Mouse (Mus musculus) T-helper 17 cell (primary cell): ENCODE results near the gene Shisa6.

ENCODE experiments used
- in situ Hi-C, 2 experiments: fragments of 300-600 bp; cut with MboI, MseI; formaldehyde crosslinking; loops; 1 replicate in 1 of 2; 2 replicates in 1 of 2; pipeline ENCODE4 v1.15.1; 2025; ENCODE audit warnings: high pct_unique_total_duplicates in 2 of 2

Gene Shisa6

GRCm38 (mm10) chr11:66525371-66526045 lies at the start of gene Shisa6:
Shisa6 (minus strand) TSS chr11:66525964.
- in situ Hi-C loops: no loop called here

- in situ Hi-C loops: no loop called here
These were observed 48.1 kb upstream of the Shisa6 start for GRCm38 (mm10) chr11:66573888-66574287.

GRCm38 (mm10) chr11:66569045-66569444 lies 43.3 kb upstream of the Shisa6 start:
- in situ Hi-C loops: no loop called here

- in situ Hi-C loops: no loop called here
These were observed 42.6 kb upstream of the Shisa6 start for GRCm38 (mm10) chr11:66568386-66568791.

DNA sequence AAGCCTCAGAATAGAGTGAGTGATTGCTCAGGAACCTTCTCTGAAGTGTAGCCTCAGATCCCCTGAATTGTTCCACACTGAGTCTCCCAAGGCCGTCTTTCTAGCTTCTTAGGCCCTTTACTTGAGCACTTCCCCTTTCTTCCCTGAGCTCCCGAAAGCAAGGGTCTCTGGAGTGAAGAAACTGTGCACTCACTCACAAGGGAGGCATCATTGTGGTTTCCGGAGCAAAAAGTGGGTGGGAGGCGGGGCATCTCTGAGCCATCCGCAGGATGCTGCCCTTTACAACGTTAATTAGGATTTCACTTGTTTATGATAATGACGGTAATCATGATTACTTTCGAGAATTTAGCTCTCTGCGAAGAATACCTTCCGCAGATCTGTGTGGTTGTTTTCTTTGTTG lies 41.6 kb upstream of the Shisa6 start:
- in situ Hi-C loops: no loop called here

DNA sequence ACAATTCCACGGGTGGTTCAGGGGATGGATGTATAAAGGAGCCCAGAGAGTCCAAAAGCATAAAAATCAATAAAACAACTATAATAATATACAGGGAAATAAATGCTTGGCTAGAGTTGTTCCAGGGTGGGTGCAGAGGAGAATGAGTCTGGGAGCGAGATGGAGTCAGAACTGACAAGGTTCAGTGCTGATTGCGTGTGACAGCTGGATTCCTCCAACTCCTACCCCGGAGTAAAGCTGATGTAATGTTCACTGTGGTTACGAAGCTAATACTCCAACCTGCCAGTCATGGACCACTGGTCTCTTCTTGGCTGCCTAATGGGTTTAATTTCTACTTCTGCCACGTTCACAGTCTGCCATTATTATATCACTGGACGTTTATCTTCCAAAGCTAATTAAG lies 36.5 kb upstream of the Shisa6 start:
- in situ Hi-C loops: no loop called here

DNA sequence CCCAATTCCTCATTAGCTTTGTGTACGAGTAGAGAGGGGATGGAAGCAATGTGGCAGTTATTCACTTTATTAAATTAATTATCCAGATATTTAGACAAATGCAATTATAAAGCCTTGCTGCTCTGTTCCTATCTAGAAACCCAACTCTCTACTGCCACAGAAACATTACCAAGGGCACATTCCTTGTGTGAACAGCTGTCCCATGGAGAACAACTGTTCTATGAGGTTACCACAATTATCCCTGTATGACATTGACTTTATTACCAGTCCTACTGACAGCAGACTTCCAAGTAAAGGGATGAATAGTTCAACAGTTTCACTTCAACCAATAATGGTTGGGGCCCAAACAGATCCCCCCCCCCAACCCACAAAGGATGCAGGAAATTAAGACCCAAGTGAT lies 12.1 kb upstream of the Shisa6 start:
- in situ Hi-C loops: no loop called here

DNA sequence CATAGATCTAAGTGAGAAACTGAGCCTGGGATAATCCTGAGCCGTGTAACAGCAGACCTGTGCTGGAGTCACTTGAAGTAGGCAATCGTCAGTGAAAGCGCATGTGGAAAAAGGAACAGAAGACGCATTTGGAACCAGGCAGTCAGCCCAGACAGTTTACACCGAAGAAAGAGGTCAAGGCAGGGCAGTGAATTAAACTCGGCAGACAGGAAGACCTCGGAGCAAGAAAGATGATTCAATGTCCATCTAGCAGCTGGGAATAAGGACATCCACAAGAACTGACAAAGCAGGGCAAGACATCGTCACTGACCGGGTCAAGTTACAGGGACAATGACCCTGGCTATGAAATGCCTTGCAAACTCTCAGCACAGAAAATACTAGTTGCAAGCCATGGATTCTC lies 10.1 kb upstream of the Shisa6 start:
- in situ Hi-C loops: no loop called here

DNA sequence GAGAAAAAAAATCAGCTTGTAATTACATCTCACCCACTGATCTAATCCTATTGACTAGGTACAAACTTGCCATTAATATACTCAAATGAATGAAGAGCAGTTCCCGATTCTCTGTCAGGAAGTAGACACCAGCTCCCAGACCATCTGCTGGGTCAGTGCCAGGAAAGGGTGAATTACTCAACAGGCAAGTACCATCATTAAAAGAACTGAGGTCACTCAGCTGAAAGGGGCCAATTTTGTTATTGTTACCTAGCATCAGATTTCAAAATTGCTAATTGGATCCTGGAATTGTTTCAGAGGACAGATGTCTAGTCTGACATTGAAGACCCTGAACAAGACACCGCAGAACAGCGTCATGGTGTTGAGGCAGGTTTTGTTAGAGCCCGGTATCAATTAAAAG lies 9.4 kb upstream of the Shisa6 start:
- in situ Hi-C loops: no loop called here

DNA sequence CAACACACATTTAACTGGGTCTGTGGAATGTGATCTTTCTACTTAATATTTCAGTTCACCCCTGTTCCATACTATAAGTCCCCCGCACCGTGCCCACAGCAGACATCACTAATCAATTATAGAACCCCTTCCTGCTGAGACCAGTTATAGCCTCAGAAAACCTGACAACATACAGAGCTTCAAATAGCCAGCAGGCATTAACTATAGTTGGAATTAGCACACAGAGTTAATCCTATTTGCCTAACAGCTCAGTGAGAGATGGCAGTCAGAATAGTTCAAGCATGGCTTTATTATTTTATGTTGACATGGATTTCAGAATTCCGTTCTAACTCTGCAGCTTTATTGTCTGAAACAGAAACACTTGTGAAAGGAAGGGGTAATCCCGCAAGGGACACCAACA lies 8.5 kb upstream of the Shisa6 start:
- in situ Hi-C loops: no loop called here

DNA sequence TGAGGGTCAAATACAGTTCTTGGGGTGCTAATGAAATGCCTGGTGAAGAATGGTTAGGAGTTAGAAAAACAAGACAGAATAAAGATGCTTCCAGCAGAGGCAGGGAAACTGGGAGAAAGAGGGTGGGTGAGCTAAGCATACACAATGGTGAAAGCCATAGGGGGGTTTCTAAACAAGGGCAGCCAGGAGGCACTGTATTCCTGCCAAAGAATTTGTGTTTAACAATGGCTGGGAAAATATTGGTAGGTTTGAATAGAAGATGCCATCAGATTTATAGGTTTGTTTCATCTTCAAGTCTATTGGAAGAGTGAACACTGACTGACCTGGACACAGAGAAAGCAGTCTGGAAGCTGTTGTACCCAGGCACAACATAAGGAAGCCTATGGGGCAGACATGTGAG lies 2.4 kb upstream of the Shisa6 start:
- in situ Hi-C loops: no loop called here

DNA sequence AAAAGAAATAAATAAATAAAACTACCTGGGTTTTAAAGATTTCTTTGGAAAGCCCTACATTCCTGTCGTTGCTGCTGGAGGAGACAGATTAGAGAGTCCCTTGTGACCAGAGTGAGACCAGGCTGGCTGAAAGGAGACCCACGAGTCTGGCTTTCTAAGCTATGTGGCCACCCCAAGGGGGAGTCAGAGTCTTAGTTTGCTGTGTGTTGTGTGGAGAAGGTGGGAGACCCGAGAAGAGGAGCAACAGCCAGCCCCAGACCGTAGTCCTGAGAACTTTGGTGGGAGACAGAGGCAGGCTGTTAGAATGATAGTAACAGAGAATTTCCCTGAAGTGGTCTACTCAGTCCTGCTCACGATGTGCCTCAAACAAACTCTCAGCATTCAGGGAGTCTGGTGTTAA lies 1.6 kb upstream of the Shisa6 start:
- in situ Hi-C loops: no loop called here

DNA sequence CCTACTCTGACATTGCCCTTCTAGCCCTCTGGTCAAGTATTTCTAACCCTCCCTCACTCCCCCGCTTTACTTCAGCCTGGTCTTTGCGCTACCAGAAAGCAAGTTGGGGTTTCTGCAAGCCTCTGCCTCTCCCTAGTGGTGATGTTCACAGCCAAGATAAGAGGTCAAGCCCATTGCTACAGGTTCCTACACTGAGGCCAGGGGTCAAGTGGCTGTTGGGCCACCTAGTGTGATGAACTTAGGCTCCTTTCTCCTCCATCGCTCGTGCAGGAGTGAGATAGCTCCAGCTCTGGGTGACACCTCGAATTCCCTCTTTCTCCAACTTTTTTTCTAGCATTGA lies 1.2 kb upstream of the Shisa6 start:
- in situ Hi-C loops: no loop called here

DNA sequence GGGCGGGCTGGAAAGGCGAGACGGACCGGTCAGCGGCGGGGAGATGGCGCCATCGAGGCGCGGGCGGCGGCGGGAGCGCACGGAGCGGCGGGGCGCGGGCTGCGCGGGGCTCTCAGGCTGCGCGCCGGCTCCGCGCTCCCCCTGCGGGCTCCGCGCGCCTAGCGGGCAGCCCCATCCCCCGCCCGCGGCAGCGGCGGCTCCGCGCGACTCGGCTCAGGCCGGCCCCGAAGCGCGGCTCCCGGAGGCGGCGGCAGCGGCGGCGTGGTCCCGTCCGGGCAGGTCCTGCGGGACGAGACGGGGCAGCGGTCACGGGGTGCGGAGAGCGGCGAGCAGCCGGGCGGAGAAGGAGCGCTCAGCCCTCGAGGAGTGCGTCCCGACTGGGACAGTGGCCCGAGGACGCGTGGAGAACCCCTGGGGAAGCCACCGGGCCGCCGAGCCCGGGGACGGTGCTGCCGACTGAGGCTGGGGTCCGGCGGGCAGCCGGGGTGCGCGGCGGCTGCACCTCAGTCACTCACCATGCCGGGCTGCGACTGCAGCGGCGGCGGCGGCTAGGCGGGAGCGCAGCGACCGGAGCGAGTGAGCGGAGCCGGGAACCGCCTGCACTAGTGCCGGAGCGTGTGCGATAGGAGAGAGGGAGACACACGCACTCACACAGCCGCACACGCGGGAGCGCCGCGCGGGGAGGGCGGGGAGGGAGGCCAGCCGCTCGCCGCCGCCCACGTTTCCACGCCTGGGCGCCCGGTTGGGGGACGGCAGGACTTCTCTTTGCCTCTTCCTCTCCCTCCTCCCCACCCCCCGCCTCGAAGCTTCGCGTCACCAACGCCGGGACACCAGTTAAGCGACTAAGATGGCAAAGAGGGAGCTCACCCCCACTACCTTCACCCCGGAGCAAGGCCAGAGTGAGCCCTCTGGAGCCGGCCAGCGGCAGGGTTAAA lies 549 bp upstream of the Shisa6 start:
- in situ Hi-C loops: no loop called here

DNA sequence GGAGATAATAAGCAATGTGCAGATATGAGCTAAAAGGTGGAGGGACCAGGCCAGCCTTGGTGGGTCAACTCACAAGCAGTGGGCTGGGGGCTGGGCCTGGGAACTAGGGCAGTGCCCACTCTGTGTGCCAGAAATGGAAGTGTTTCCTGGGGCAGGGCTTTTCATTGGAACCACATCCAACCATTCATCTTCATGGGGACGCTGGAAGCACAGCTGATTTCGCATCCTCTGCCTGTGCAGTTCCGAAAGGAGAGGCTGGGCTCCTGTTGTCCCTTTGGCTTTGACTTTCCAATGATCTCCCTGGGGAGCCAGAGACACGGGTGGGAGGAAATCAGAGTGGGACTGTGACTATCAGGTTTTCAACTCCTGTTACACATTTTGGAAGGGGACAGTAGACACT lies 1.5 kb downstream of the Shisa6 start:
- in situ Hi-C loops: no loop called here

GRCm38 (mm10) chr11:66522376-66522775 lies 3.4 kb downstream of the Shisa6 start:
- in situ Hi-C loops: no loop called here

- in situ Hi-C loops: no loop called here
These were observed 6.4 kb downstream of the Shisa6 start for GRCm38 (mm10) chr11:66519386-66519785.

DNA sequence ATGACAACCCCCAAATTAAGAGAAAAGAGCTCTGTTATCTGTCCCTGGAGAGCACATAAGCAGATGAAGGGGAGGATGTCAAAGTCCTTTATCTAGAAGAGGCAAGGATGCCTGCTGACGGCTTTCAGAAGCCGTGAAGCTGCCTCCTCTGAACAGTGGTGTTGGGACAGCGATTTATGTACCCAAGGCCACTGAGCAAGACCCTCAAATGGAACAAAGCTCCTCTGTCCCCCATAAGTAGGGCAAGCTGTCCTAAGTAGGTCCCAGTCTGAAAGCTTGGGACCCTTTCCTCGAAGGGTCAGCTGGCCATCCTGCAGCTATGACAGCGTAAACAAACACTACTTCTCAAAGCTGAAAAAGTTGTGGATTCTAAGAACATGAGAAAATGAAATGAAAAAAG lies 11.4 kb downstream of the Shisa6 start:
- in situ Hi-C loops: no loop called here

DNA sequence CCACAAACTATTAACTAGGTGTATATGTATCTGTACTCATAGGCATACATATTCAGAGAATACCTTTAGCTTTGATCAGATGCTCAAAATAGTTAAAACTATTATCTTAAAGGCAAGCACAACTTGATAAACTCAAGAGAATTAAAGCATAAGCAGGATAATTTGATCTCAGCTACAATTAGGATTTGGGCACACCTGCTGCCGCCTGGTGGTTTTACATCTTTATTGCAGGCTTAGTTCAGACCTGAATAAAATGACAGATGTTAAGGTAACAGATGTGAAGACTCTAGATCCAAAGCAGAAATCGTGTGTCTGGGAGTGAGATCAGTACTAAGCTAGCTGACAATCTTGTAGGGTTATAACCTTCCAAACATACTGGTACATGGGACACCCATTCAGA lies 24.8 kb downstream of the Shisa6 start:
- in situ Hi-C loops: loop anchor here in 1 of 2 experiments (10.0 kb wide), 1 partner anchor 1266 kb away; no protein-coding TSS in a partner anchor

DNA sequence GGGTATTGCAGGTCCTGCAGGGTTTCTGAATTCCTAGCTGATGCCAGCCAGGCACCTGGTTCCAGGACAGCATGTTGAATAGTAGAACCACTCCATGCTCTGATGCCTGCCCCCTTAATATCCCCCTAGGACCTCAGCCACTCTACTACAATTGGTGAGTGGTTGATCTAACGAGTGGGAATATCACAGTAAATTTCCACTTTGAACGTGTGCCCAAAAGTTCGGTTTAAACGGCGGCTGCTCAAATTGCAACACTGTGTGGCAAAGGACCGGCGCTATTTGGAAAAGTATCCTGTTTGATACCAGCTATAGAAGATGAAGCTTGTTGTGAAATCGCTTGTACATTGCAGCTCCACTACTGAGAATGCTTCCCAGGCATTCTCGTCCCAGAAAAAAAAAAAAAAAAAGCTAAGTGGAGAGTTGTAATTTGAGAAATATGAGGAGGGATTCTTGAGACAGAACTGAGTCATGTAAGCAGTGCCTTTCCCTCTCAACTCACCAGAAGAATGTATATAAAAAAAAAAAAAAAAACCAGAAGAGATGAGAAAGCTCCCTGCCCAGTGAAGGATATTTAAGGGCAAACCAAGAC lies 26.8 kb downstream of the Shisa6 start:
- in situ Hi-C loops: loop anchor here in 1 of 2 experiments (10.0 kb wide), 1 partner anchor 1804 kb away; no protein-coding TSS in a partner anchor

DNA sequence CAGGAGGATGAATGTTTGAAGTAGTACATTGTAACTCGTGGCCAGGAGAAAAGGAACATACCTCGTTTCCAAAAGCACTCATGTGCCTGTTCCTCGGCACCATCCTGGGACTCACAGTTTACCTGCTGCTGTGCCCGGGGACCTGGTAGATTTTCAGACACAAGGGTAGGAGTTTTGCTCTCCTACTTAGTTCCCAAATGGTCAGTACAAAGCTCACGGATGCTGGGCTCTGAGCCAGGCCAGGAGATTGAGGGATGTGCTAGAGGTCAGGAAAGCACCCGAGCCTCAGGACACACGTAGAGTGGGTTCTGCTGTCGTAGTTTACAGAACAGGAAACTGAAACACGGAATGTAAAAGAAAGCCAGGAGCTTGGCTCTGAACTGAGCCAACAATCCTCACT lies 29.5 kb downstream of the Shisa6 start:
- in situ Hi-C loops: loop anchor here in 1 of 2 experiments (10.0 kb wide), 1 partner anchor 1801 kb away; no protein-coding TSS in a partner anchor

GRCm38 (mm10) chr11:66494391-66494790 lies 31.4 kb downstream of the Shisa6 start:
- in situ Hi-C loops: loop anchor here in 1 of 2 experiments (10.0 kb wide), 1 partner anchor 1800 kb away; no protein-coding TSS in a partner anchor
